Mouse (Mus musculus) midbrain, embryonic 15.5 days (tissue): ENCODE measurements at regions not wholly inside any gene's neighbourhood (a gene's known extent, or its start where the extent isn't known, plus 50 kb on each side); places are given as distances from the start of the nearest gene placed in this dataset.

Experiments used
- ATAC-seq: fragments of 200-750 bp; cut with Nextera tagmentation; replicated peaks from 2 replicates; pipeline ENCODE4 v1.8.0; 2017; ENCODE audit warnings: moderate TSS enrichment
- H3K27ac ChIP-seq: fragments of 300-500 bp; sonication (generic); 2 replicates; pipeline ENCODE4 v1.5.1; 2015; ENCODE audit warnings: mild to moderate bottlenecking, inconsistent platforms
- H3K27me3 ChIP-seq: fragments of 300-500 bp; sonication (generic); replicated peaks from 2 replicates; pipeline ENCODE4 v1.6.1; 2015; ENCODE audit warnings: inconsistent platforms
- H3K36me3 ChIP-seq: fragments of 300-500 bp; sonication (generic); replicated peaks from 2 replicates; pipeline ENCODE4 v1.6.1; 2015; ENCODE audit warnings: inconsistent platforms
- H3K4me1 ChIP-seq: fragments of 300-500 bp; sonication (generic); 2 replicates; pipeline ENCODE4 v1.6.1; 2015; ENCODE audit warnings: inconsistent platforms
- H3K4me2 ChIP-seq: fragments of 300-500 bp; sonication (generic); 2 replicates; pipeline ENCODE4 v1.6.1; 2015; ENCODE audit warnings: inconsistent platforms, mild to moderate bottlenecking, moderate library complexity
- H3K4me3 ChIP-seq: fragments of 300-500 bp; sonication (generic); 2 replicates; pipeline ENCODE4 v1.5.1; 2015; ENCODE audit warnings: mild to moderate bottlenecking, inconsistent platforms
- H3K9ac ChIP-seq: fragments of 300-500 bp; sonication (generic); 2 replicates; pipeline ENCODE4 v1.6.1; 2015; ENCODE audit warnings: mild to moderate bottlenecking, inconsistent platforms
- H3K9me3 ChIP-seq: fragments of 300-500 bp; sonication (generic); 2 replicates; pipeline ENCODE4 v1.6.1; 2016; ENCODE audit warnings: inconsistent platforms
- WGBS: fragments of 180-500 bp; shearing (Covaris S2); methylation state at CpG from one replicate; pipeline ENCODE4 v1.1.7; 2015; ENCODE audit warnings: mixed read lengths; 5-methylcytosine and 5-hydroxymethylcytosine counted together

- 0 out of 2 replicates have a peak, but pooled peaks cover 8% of the 10 kb centered on the region for H3K4me1 ChIP-seq
- no peak overlapping the region for H3K27ac ChIP-seq
- H3K36me3 ChIP-seq, result no peaks in the 10 kb centered on the region
- no peak overlapping the region for H3K4me2 ChIP-seq
- no peak overlapping the region for H3K9ac ChIP-seq
- ATAC-seq, result no peak
- H3K9me3 ChIP-seq, result no peaks in the 10 kb centered on the region
- no peaks in the 10 kb centered on the region for H3K27me3 ChIP-seq
- H3K4me3 ChIP-seq, result no peak overlapping the region
- WGBS, result 22% methylated on average over 6 of the region's 6 CpGs
Measured at GRCm38 (mm10) chr2:45786787-45787186, 669.6 kb upstream of the Zeb2 start.

GRCm38 (mm10) chr2:45785684-45786083, 668.5 kb upstream of the Zeb2 start:
- Histone ChIP-seq H3K27ac (no peak overlapping the region), H3K4me2 (no peak overlapping the region), H3K4me1 (0 out of 2 replicates have a peak, but pooled peaks cover 8% of the 10 kb centered on the region), H3K4me3 (no peak overlapping the region), H3K9me3 (no peaks in the 10 kb centered on the region), H3K36me3 (no peaks in the 10 kb centered on the region), H3K9ac (no peak overlapping the region), H3K27me3 (no peaks in the 10 kb centered on the region)
- WGBS, result 71% methylated on average over 2 of the region's 2 CpGs
- ATAC-seq, result no peak

- Histone ChIP-seq H3K4me1 (0 out of 2 replicates have a peak, but pooled peaks cover 5% of the 10 kb centered on the region), H3K27me3 (no peaks in the 10 kb centered on the region), H3K36me3 (no peaks in the 10 kb centered on the region), H3K4me3 (no peak overlapping the region), H3K27ac (no peak overlapping the region), H3K9ac (no peak overlapping the region), H3K4me2 (no peak overlapping the region), H3K9me3 (no peaks in the 10 kb centered on the region)
- WGBS, result 68% methylated on average over 9 of the region's 9 CpGs
- peak; percentile 76; the same call in 1 of the 2 replicates for ATAC-seq
Measured at GRCm38 (mm10) chr2:45783634-45784412, 666.6 kb upstream of the Zeb2 start.

- H3K4me2 ChIP-seq, result no peak overlapping the region
- H3K27me3 ChIP-seq, result no peaks in the 10 kb centered on the region
- no peak overlapping the region for H3K9ac ChIP-seq
- H3K4me1 ChIP-seq, result no peaks in the 10 kb centered on the region
- H3K27ac ChIP-seq, result no peak overlapping the region
- WGBS, result 88% methylated on average over 7 of the region's 7 CpGs
- no peaks in the 10 kb centered on the region for H3K9me3 ChIP-seq
- no peak overlapping the region for H3K4me3 ChIP-seq
- no peak for ATAC-seq
- no peaks in the 10 kb centered on the region for H3K36me3 ChIP-seq
Measured at GRCm38 (mm10) chr2:45777466-45777865, 660.3 kb upstream of the Zeb2 start.

GRCm38 (mm10) chr2:45776485-45777135, 659.4 kb upstream of the Zeb2 start:
- H3K4me1 ChIP-seq, result no peaks in the 10 kb centered on the region
- H3K36me3 ChIP-seq, result no peaks in the 10 kb centered on the region
- no peak for ATAC-seq
- no peaks in the 10 kb centered on the region for H3K9me3 ChIP-seq
- H3K27ac ChIP-seq, result no peak overlapping the region
- H3K4me3 ChIP-seq, result no peak overlapping the region
- no peak overlapping the region for H3K9ac ChIP-seq
- no peaks in the 10 kb centered on the region for H3K27me3 ChIP-seq
- WGBS, result 65% methylated on average over 17 of the region's 17 CpGs
- H3K4me2 ChIP-seq, result no peak overlapping the region

GRCm38 (mm10) chr2:45775691-45776090, 658.5 kb upstream of the Zeb2 start:
- Histone ChIP-seq H3K36me3 (no peaks in the 10 kb centered on the region), H3K4me2 (no peak overlapping the region), H3K9ac (no peak overlapping the region), H3K9me3 (no peaks in the 10 kb centered on the region), H3K4me3 (no peak overlapping the region), H3K27ac (no peak overlapping the region), H3K4me1 (no peaks in the 10 kb centered on the region), H3K27me3 (no peaks in the 10 kb centered on the region)
- ATAC-seq, result no peak
- WGBS, result 80% methylated on average over 4 of the region's 4 CpGs

- Histone ChIP-seq H3K4me1 (no peaks in the 10 kb centered on the region), H3K4me2 (no peak overlapping the region), H3K9me3 (no peaks in the 10 kb centered on the region), H3K36me3 (no peaks in the 10 kb centered on the region), H3K4me3 (no peak overlapping the region), H3K27ac (no peak overlapping the region), H3K27me3 (no peaks in the 10 kb centered on the region), H3K9ac (no peak overlapping the region)
- no peak for ATAC-seq
- WGBS, result 73% methylated on average over 3 of the region's 3 CpGs
Measured at GRCm38 (mm10) chr2:45774416-45774815, 657.2 kb upstream of the Zeb2 start.

- H3K9ac ChIP-seq, result no peak overlapping the region
- no peaks in the 10 kb centered on the region for H3K4me1 ChIP-seq
- no peaks in the 10 kb centered on the region for H3K27me3 ChIP-seq
- ATAC-seq, result no peak
- H3K27ac ChIP-seq, result no peak overlapping the region
- no peak overlapping the region for H3K4me3 ChIP-seq
- no peaks in the 10 kb centered on the region for H3K36me3 ChIP-seq
- no peak overlapping the region for H3K4me2 ChIP-seq
- no peaks in the 10 kb centered on the region for H3K9me3 ChIP-seq
- 55% methylated on average over 1 of the region's 1 CpGs for WGBS
Measured at GRCm38 (mm10) chr2:45757176-45757575, 640.0 kb upstream of the Zeb2 start.

- no peaks in the 10 kb centered on the region for H3K9me3 ChIP-seq
- H3K36me3 ChIP-seq, result no peaks in the 10 kb centered on the region
- H3K4me2 ChIP-seq, result no peak overlapping the region
- no peak overlapping the region for H3K9ac ChIP-seq
- no peak overlapping the region for H3K4me3 ChIP-seq
- 84% methylated on average over 3 of the region's 3 CpGs for WGBS
- H3K4me1 ChIP-seq, result no peaks in the 10 kb centered on the region
- H3K27ac ChIP-seq, result no peak overlapping the region
- no peak for ATAC-seq
- H3K27me3 ChIP-seq, result no peaks in the 10 kb centered on the region
Measured at GRCm38 (mm10) chr2:45756395-45756794, 639.2 kb upstream of the Zeb2 start.

GRCm38 (mm10) chr2:45751746-45752145, 634.6 kb upstream of the Zeb2 start:
- H3K4me3 ChIP-seq, result no peak overlapping the region
- 46% methylated on average over 2 of the region's 2 CpGs for WGBS
- no peaks in the 10 kb centered on the region for H3K27me3 ChIP-seq
- no peaks in the 10 kb centered on the region for H3K9me3 ChIP-seq
- H3K27ac ChIP-seq, result no peak overlapping the region
- H3K4me1 ChIP-seq, result no peaks in the 10 kb centered on the region
- H3K36me3 ChIP-seq, result no peaks in the 10 kb centered on the region
- no peak for ATAC-seq
- no peak overlapping the region for H3K4me2 ChIP-seq
- H3K9ac ChIP-seq, result no peak overlapping the region

- Histone ChIP-seq H3K4me1 (no peaks in the 10 kb centered on the region), H3K4me2 (no peak overlapping the region), H3K27ac (no peak overlapping the region), H3K36me3 (no peaks in the 10 kb centered on the region), H3K27me3 (no peaks in the 10 kb centered on the region), H3K9ac (no peak overlapping the region), H3K9me3 (no peaks in the 10 kb centered on the region), H3K4me3 (no peak overlapping the region)
- 79% methylated on average over 2 of the region's 2 CpGs for WGBS
- ATAC-seq, result no peak
Measured at GRCm38 (mm10) chr2:45749379-45749778, 632.2 kb upstream of the Zeb2 start.

GRCm38 (mm10) chr2:45747263-45748236, 630.4 kb upstream of the Zeb2 start:
- Histone ChIP-seq H3K9ac (no peak overlapping the region), H3K4me1 (no peaks in the 10 kb centered on the region), H3K4me3 (no peak overlapping the region), H3K27me3 (no peaks in the 10 kb centered on the region), H3K36me3 (no peaks in the 10 kb centered on the region), H3K9me3 (no peaks in the 10 kb centered on the region), H3K27ac (no peak overlapping the region), H3K4me2 (no peak overlapping the region)
- 76% methylated on average over 7 of the region's 7 CpGs for WGBS
- no peak for ATAC-seq
